Mouse (Mus musculus) CD4-positive, CD25-positive, alpha-beta regulatory T cell, adult 4 months (primary cell): ENCODE measurements around the gene Ddx56. TPM values are rescaled to one million over a fixed set of nuclear protein-coding genes. Genes with fewer than 3 reads are reported as not detected.

ENCODE experiments used
- ATAC-seq: one replicate; pipeline ENCODE4 v1.8.0; 2017
- polyA plus RNA-seq, 2 experiments: library from polyadenylated mRNA; unstranded; fragments of 100-300 nt; shearing (Covaris generic); gene quantifications; one replicate each; pipeline ENCODE4 v1.2.1; 2017

Gene Ddx56
- polyA plus RNA-seq: 100 to 1,000 TPM in 1 of 2 experiments, 10 to 100 TPM in 1; 90.0 to 123 TPM

- ATAC-seq: peak; percentile 100
Measured at GRCm38 (mm10) chr11:6267320-6268254, at the start of gene Ddx56. TSS of gene Ddx56 (minus strand) at chr11:6267772.

- no peak for ATAC-seq
Measured at GRCm38 (mm10) chr11:6316821-6317220, 49.2 kb upstream of the Ddx56 start.

GRCm38 (mm10) chr11:6313874-6314406 is 46.4 kb upstream of the Ddx56 start:
- ATAC-seq: no peak

- no peak for ATAC-seq
Measured at GRCm38 (mm10) chr11:6308181-6308580, 40.6 kb upstream of the Ddx56 start.

GRCm38 (mm10) chr11:6305943-6306430 is 38.4 kb upstream of the Ddx56 start:
- no peak for ATAC-seq

- no peak for ATAC-seq
Measured at GRCm38 (mm10) chr11:6302793-6303192, 35.2 kb upstream of the Ddx56 start.

GRCm38 (mm10) chr11:6299435-6299834 is 31.9 kb upstream of the Ddx56 start:
- no peak for ATAC-seq

GRCm38 (mm10) chr11:6296077-6296476 is 28.5 kb upstream of the Ddx56 start:
- no peak for ATAC-seq

- ATAC-seq: no peak
Measured at GRCm38 (mm10) chr11:6294632-6295031, 27.1 kb upstream of the Ddx56 start.

GRCm38 (mm10) chr11:6293601-6294000 is 26.0 kb upstream of the Ddx56 start:
- ATAC-seq: no peak

GRCm38 (mm10) chr11:6292988-6293349 is 25.4 kb upstream of the Ddx56 start:
- ATAC-seq: no peak

GRCm38 (mm10) chr11:6292116-6292987 is 24.8 kb upstream of the Ddx56 start:
- ATAC-seq: peak; percentile 68

GRCm38 (mm10) chr11:6291401-6292115 is 24.0 kb upstream of the Ddx56 start, which contains the start of gene Ogdh:
TSS of gene Ogdh (plus strand) at chr11:6291633.
- ATAC-seq: peak; percentile 81

- no peak for ATAC-seq
Measured at GRCm38 (mm10) chr11:6290883-6291282, 23.3 kb upstream of the Ddx56 start.

GRCm38 (mm10) chr11:6290138-6290537 is 22.6 kb upstream of the Ddx56 start:
- no peak for ATAC-seq

GRCm38 (mm10) chr11:6282940-6283339 is 15.4 kb upstream of the Ddx56 start:
- no peak for ATAC-seq

GRCm38 (mm10) chr11:6276466-6276865 is 8.9 kb upstream of the Ddx56 start:
- ATAC-seq: no peak

- ATAC-seq: no peak
Measured at GRCm38 (mm10) chr11:6275094-6275484, 7.5 kb upstream of the Ddx56 start.

- ATAC-seq: peak; percentile 97
Measured at GRCm38 (mm10) chr11:6274387-6275093, 7.0 kb upstream of the Ddx56 start, which contains the start of gene Tmed4. TSS of gene Tmed4 (minus strand) at chr11:6274870.

- ATAC-seq: no peak
Measured at GRCm38 (mm10) chr11:6273607-6274006, 6.0 kb upstream of the Ddx56 start.

GRCm38 (mm10) chr11:6266621-6267020 is 951 bp downstream of the Ddx56 start:
- no peak for ATAC-seq
